Mouse (Mus musculus) CD4-positive naive resting alpha-beta T cell, adult 57 days (primary cell): Measurements from ENCODE around the gene Cdc42ep2. TPM values are rescaled to one million over a fixed set of nuclear protein-coding genes. Genes with fewer than 3 reads are reported as not detected.

Experiments
- total RNA-seq: library from RNA; stranded (reverse); gene quantifications from one replicate; pipeline ENCODE4 v1.2.4, GENCODE M21; 2023

The Cdc42ep2 gene
- 0.38 TPM for total RNA-seq

GRCm38 (mm10) chr19:5924713-5925093, at the start of gene Cdc42ep2:
Gene Cdc42ep2, minus strand, starts transcription at chr19:5924816.

GRCm38 (mm10) chr19:5963883-5964562, 39.4 kb upstream of the Cdc42ep2 start, which contains the start of gene Pola2:
Gene Pola2, minus strand, starts transcription at chr19:5964202.

DNA sequence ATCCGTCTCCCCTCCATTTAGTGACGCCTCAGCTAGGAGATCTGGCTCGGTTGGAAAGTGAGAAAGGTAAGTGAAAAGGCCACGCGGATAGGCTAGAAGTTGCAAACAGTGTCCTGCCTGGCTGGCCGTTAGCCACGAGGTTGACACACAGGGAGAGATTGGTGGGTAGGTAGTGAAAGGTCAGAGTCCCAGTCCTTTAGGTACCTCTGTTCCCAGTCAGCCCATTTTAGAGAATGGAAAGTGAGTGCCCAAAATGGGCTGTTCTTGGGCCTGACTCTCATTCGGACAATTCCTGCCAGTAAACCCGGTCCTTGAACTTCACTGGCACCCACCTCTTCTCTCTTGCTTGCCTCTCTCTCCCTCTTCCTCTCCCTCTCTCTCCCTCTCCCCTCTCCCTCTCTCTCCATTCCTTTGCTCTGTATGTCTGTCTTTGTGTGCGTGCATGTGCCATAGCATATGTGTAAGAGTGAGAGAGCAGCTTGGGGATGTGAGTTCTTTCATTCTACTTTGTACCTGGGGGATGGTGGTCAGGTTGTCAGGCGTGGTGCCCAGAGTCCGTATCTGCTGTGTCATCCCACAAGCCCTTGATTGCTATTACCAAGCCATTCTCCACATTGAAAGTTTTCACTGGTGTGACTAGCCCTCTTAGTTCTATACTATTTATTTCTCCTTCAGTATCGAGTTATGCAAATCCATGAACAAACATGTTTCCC, 11.5 kb downstream of the Cdc42ep2 start, which contains the start of gene Dpf2:
TSS of gene Dpf2 (minus strand) at position 4 of the 713 bp plus-strand sequence.

DNA sequence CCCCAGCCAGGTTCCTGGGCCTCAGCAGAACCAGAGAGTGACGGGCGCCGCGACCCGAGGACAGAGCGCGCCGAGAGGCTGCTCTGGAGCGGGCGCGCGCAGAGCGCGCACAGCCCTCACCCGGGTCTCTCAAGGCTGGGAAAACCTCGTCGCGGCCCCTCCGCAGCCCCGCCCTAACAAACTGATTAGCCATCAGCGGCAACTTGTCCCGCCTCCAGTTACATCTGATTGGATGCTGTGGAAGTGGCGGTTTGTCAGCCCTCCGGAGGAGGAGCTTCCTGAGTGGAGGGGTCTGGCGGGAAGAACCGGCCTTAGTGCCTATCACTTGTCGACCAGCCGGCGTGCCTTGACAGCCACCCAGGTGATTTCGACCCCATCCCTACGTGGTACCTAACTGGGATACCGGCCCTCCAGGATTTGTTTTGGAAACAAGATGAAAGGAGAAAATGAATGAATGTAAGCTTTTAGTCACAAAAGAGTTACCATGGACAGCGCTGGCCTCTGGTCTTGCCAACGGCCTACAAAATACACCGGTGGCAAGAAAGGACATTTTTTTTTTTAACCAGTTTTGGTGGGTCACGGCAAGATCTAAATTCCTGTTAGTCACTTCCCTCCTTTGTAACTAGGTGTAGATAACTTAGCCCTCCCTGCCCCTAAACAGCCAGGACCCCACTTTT, 30.5 kb downstream of the Cdc42ep2 start, which contains the start of gene Tigd3:
TSS of gene Tigd3 (minus strand) at position 148 of the 677 bp plus-strand sequence.

DNA sequence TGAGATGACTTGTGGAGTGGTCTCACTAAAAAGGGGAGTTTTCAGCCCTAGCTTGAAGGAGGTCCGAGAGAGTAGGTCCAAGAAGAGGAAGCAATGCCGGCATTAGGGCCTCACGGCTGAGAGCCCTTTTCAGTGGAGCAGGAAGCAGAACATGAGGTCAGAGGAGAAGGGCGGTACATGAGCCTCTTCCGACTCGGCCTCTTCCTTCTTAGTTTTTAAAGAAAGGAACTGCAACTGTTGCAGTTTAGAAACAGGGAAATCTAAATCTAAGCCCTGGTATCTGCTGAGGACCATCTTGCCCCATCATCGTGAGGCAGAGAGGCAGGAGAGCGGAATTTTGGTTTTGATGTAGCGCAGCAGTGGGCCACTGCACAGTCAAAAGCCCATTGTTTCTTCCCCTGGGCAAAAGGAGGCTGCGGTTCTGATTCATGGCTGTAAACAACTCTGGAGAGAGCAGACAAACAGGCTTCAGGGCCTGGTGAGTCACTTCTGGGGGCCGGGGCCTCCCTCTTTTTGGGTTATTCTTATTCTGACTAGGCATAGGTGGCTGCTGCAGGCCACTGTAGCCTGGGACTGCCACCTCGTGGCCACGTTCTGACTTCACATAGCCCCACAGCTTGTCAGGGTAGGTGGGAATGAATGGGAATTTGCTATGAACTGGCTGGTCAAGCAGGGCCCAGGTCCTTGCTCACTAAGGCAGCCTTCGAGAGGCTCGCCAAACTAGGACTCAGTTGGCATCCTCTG, 46.8 kb downstream of the Cdc42ep2 start, which contains the start of gene Slc25a45:
TSS of gene Slc25a45 (plus strand) at position 191 of the 744 bp plus-strand sequence.

GRCm38 (mm10) chr19:5874969-5875480, 49.6 kb downstream of the Cdc42ep2 start, which contains the start of gene Frmd8:
Gene Frmd8, minus strand, starts transcription at chr19:5875274.

Other genes starting within 250 kb of the Cdc42ep2 start
- 51.2 TPM for gene Map3k11, start 236.1 kb downstream of the Cdc42ep2 start, total RNA-seq
- gene Pcnx3, start 235.9 kb downstream of the Cdc42ep2 start, total RNA-seq, result 191 TPM
- gene Kcnk7, start 220.4 kb downstream of the Cdc42ep2 start, total RNA-seq, result not detected
- gene Ehbp1l1, start 198.5 kb downstream of the Cdc42ep2 start, total RNA-seq, result 25.5 TPM
- 33.6 TPM for gene Fam89b, start 195.2 kb downstream of the Cdc42ep2 start, total RNA-seq
- 2.5 TPM for gene Ltbp3, start 183.9 kb downstream of the Cdc42ep2 start, total RNA-seq
- gene Scyl1, start 153.4 kb downstream of the Cdc42ep2 start, total RNA-seq, result 76.3 TPM
- gene Frmd8, start 49.5 kb downstream of the Cdc42ep2 start, total RNA-seq, result 161 TPM
- gene Slc25a45, start 47.0 kb downstream of the Cdc42ep2 start, total RNA-seq, result 29.7 TPM
- gene Tigd3, start 30.7 kb downstream of the Cdc42ep2 start, total RNA-seq, result 2.4 TPM
- 153 TPM for gene Dpf2, start 11.8 kb downstream of the Cdc42ep2 start, total RNA-seq
- 60.3 TPM for gene Pola2, start 39.4 kb upstream of the Cdc42ep2 start, total RNA-seq
- not detected for gene Slc22a20, start 61.3 kb upstream of the Cdc42ep2 start, total RNA-seq
- gene Capn1, start 91.1 kb upstream of the Cdc42ep2 start, total RNA-seq, result 129 TPM
- gene Syvn1, start 121.8 kb upstream of the Cdc42ep2 start, total RNA-seq, result 56.5 TPM
- gene Mrpl49, start 133.0 kb upstream of the Cdc42ep2 start, total RNA-seq, result 21.1 TPM
- 3,183 TPM for gene Fau, start 133.0 kb upstream of the Cdc42ep2 start, total RNA-seq
- 15.9 TPM for gene Znhit2, start 136.4 kb upstream of the Cdc42ep2 start, total RNA-seq
- 18.6 TPM for gene Tm7sf2, start 143.6 kb upstream of the Cdc42ep2 start, total RNA-seq
- 112 TPM for gene Vps51, start 152.4 kb upstream of the Cdc42ep2 start, total RNA-seq
- gene Tmem262, start 155.2 kb upstream of the Cdc42ep2 start, total RNA-seq, result not detected
- 1.7 TPM for gene Gm28374, start 157.4 kb upstream of the Cdc42ep2 start, total RNA-seq
- gene Zfpl1, start 160.1 kb upstream of the Cdc42ep2 start, total RNA-seq, result 62.2 TPM
- 0.95 TPM for gene Cdca5, start 160.2 kb upstream of the Cdc42ep2 start, total RNA-seq
- not detected for gene AC131692.1, start 169.6 kb upstream of the Cdc42ep2 start, total RNA-seq
- gene Naaladl1, start 181.0 kb upstream of the Cdc42ep2 start, total RNA-seq, result not detected
- 13.2 TPM for gene Sac3d1, start 193.8 kb upstream of the Cdc42ep2 start, total RNA-seq
- 33.3 TPM for gene Snx15, start 203.5 kb upstream of the Cdc42ep2 start, total RNA-seq
- not detected for gene Batf2, start 216.2 kb upstream of the Cdc42ep2 start, total RNA-seq
- gene Arl2, start 216.7 kb upstream of the Cdc42ep2 start, total RNA-seq, result 26.4 TPM